Mouse (Mus musculus): ENCODE measurements around the gene Kdm4a. TPM values are rescaled to one million over a fixed set of nuclear protein-coding genes. Genes with fewer than 3 reads are reported as not detected.

Gene Kdm4a
- polyA plus RNA-seq, 1 experiment from 2014 or later, result 27.5 TPM

DNA sequence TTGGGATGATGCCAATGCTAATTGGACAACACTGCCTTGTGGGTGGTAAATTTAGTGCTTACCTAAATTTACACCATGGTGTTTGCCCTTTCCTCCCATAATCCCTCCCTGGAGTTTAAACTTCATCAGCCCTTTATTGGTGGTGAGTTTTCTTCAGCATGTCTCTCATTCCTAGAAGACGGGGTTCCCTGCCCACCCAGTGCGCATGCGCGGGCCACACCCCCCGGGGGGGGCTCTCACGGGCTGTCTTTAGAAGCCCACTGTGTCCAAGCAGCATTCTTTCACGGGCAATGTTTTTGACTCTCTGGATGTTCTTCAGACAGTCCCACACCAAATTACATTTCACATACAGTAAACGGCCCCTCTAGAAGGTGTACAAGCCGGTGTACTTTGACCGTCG lies 89.4 kb downstream of the Kdm4a start:
- no peaks in the 10 kb centered on the region for H3K27me3 ChIP-seq (replicated peaks)
- no peak overlapping the region for H3K4me2 ChIP-seq
- no peak overlapping the region for H3K27ac ChIP-seq (ENCODE audit: poor library complexity, severe bottlenecking)
- peaks cover 7% of the 10 kb centered on the region; the same call in 1 of the 2 replicates for H3K36me3 ChIP-seq
- no peaks in the 10 kb centered on the region for H3K4me1 ChIP-seq (replicated peaks)
- 0 out of 2 replicates have a peak, but pooled peaks cover 3% of the 10 kb centered on the region for H3K9me3 ChIP-seq (replicated peaks)
- WGBS, result 86% methylated on average over 11 of the region's 11 CpGs
- H3K4me3 ChIP-seq, result no peak overlapping the region
- ATAC-seq (ENCODE audit: insufficient number of reproducible peaks, low FRiP score), result no peak
- no peak overlapping the region for H3K9ac ChIP-seq

GRCm38 (mm10) chr4:118089939-118090338 lies 89.9 kb downstream of the Kdm4a start:
- 0 out of 2 replicates have a peak, but pooled peaks cover 3% of the 10 kb centered on the region for H3K9me3 ChIP-seq (replicated peaks)
- H3K27ac ChIP-seq (ENCODE audit: poor library complexity, severe bottlenecking), result no peak overlapping the region
- no peak overlapping the region for H3K9ac ChIP-seq
- H3K4me3 ChIP-seq, result no peak overlapping the region
- peaks cover 4% of the 10 kb centered on the region for H3K4me1 ChIP-seq (replicated peaks)
- no peak overlapping the region for H3K4me2 ChIP-seq
- peaks cover 7% of the 10 kb centered on the region; the same call in 1 of the 2 replicates for H3K36me3 ChIP-seq
- no peak for ATAC-seq (ENCODE audit: insufficient number of reproducible peaks, low FRiP score)
- H3K27me3 ChIP-seq (replicated peaks), result no peaks in the 10 kb centered on the region
- WGBS, result 44% methylated on average over 9 of the region's 9 CpGs

DNA sequence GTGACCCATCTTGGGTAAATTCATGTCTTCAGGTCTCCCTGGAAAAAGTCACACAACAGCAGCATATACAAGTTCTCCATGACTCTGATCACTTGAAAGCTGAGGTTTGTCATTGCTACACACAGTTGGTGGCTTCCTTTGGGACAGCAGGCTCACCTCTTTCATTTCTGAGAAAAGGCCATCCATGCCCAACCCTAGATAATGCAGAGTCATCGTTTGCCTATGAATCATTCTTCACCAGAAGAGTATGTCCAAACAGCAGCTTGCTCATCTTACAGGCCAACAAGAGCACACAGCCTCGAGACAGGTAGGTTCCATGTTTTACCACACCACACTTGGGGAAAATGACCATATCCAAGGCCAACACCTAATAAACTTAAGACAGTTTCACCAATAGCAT lies 91.1 kb downstream of the Kdm4a start:
- Histone ChIP-seq H3K4me3 (no peak overlapping the region), H3K4me1 (replicated peaks) (peaks cover 12% of the 10 kb centered on the region), H3K4me2 (no peak overlapping the region), H3K9ac (no peak overlapping the region), H3K27ac (ENCODE audit: poor library complexity, severe bottlenecking) (no peak overlapping the region), H3K9me3 (replicated peaks) (no peaks in the 10 kb centered on the region), H3K27me3 (replicated peaks) (no peaks in the 10 kb centered on the region), H3K36me3 (no peaks in the 10 kb centered on the region)
- 75% methylated on average over 2 of the region's 2 CpGs for WGBS
- ATAC-seq (ENCODE audit: insufficient number of reproducible peaks, low FRiP score), result no peak

Small RNA genes within 50 kb of the gene (microRNA-seq; reads per million reads assigned to microRNA genes)
- 0.71 reads per million for gene Mir7226

Other genes starting within 250 kb of the Kdm4a start
- gene St3gal3, start 45.1 kb downstream of the Kdm4a start, polyA plus RNA-seq (2016; fragmentation: Nextera tagmentation; extraction: Ambion mirVana), result 7.4 and 8.8 TPM in 2 replicates
- 38.1 and 43.5 TPM in 2 replicates for gene Ptprf, start 111.4 kb upstream of the Kdm4a start, polyA plus RNA-seq (2016; fragmentation: Nextera tagmentation; extraction: Ambion mirVana)
- gene Szt2, start 229.2 kb upstream of the Kdm4a start, polyA plus RNA-seq (2016; fragmentation: Nextera tagmentation; extraction: Ambion mirVana), result 6.7 and 8.5 TPM in 2 replicates
- gene Med8, start 229.3 kb upstream of the Kdm4a start, polyA plus RNA-seq (2016; fragmentation: Nextera tagmentation; extraction: Ambion mirVana), result 79.7 and 81.3 TPM in 2 replicates
- gene Elovl1, start 248.1 kb upstream of the Kdm4a start, polyA plus RNA-seq (2016; fragmentation: Nextera tagmentation; extraction: Ambion mirVana), result 52.2 and 57.1 TPM in 2 replicates